Mouse (Mus musculus) ES-E14 (cell line): Measurements from ENCODE around the gene Trappc1.

Experiments
- HCFC1 ChIP-seq: IDR thresholded peaks from 2 replicates; pipeline ENCODE4 v1.6.1; 2012; ENCODE audit warnings: low read length, inconsistent platforms, borderline replicate concordance; ENCODE audit not compliant: insufficient read depth
- ZC3H11A ChIP-seq: IDR thresholded peaks from 2 replicates; pipeline ENCODE4 v1.6.1; 2012; ENCODE audit warnings: low read depth, mild to moderate bottlenecking, inconsistent platforms, low read length, borderline replicate concordance

DNA sequence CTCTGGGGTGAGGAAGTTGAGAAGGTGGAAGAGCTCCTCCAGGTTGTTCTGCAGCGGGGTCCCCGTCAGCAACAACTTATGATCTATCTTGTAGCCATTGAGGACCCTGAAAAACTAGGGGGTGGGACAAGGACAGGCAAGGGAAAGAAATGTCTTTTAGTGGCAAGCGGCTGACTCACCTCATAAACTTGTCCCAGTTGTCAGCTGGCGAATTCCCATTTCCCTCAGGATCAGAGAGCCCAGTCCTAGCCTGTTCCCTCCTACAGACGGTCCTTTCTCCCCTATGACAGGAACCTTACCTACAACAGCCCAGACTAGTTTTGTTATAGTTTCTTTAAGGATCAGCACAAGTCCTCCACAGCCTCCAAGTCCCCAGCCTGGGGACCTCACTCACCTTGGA lies 32.8 kb downstream of the Trappc1 start:
- no peak for TF ChIP-seq HCFC1
- no peak for TF ChIP-seq ZC3H11A
